Comparison of ENCODE assay signal across 19 mouse cellular contexts in genomic region chr2:140108945-140109344, GRCm38 (mm10). TPM values are rescaled to one million over a fixed set of nuclear protein-coding genes. Genes with fewer than 3 reads are reported as not detected.
"Had no signal": no experiment of that assay in that cellular context is flagged by ENCODE, and none has a peak within 500 bp of the region (broad histone marks: within the 10 kb centered on the region; RNA-seq: fewer than 3 reads in every experiment).

No protein-coding gene starts in this region.

- H3K9me3 ChIP-seq: lung, embryonic 15.5 days; midbrain, embryonic 13.5 days; midbrain, embryonic 15.5 days; neural tube, embryonic 12.5 days; stomach, embryonic 15.5 days had no signal

- DNase-seq: lung, adult 2 months; lung, postnatal 14 days; lung, postnatal 36 days; right cerebral cortex, postnatal 14 days; thymus, adult 2 months; thymus, postnatal 36 days had no signal

- H3K9ac ChIP-seq: lung, embryonic 15.5 days; midbrain, embryonic 13.5 days; midbrain, embryonic 15.5 days; neural tube, embryonic 12.5 days; stomach, embryonic 15.5 days had no signal

- H3K4me2 ChIP-seq: lung, embryonic 15.5 days; midbrain, embryonic 11.5 days; midbrain, embryonic 13.5 days; midbrain, embryonic 15.5 days; neural tube, embryonic 12.5 days; stomach, embryonic 15.5 days had no signal

- H3K4me3 ChIP-seq: lung, embryonic 15.5 days; midbrain, embryonic 13.5 days; midbrain, embryonic 15.5 days; neural tube, embryonic 12.5 days; stomach, embryonic 15.5 days had no signal

- H3K27ac ChIP-seq: lung, embryonic 15.5 days; macrophage; midbrain, embryonic 13.5 days; midbrain, embryonic 15.5 days; neural tube, embryonic 12.5 days; stomach, embryonic 15.5 days; stomach, postnatal 0 days had no signal

- H3K27me3 ChIP-seq: lung, embryonic 15.5 days; midbrain, embryonic 13.5 days; midbrain, embryonic 15.5 days; neural tube, embryonic 12.5 days; stomach, embryonic 15.5 days had no signal

- H3K36me3 ChIP-seq: lung, embryonic 15.5 days; midbrain, embryonic 13.5 days; midbrain, embryonic 15.5 days; neural tube, embryonic 12.5 days; stomach, embryonic 15.5 days had no signal

- ATAC-seq: lung, postnatal 0 days; midbrain, embryonic 13.5 days; midbrain, embryonic 15.5 days had no signal

- H3K4me1 ChIP-seq: lung, embryonic 15.5 days; midbrain, embryonic 13.5 days; midbrain, embryonic 15.5 days; neural tube, embryonic 12.5 days; stomach, embryonic 15.5 days had no signal

RNA-seq across cellular contexts. Expression of gene Gm17374, which starts 42.9 kb away (rescaled TPM):
- polyA plus RNA-seq: lung, adult 2 months; lung, embryonic 15.5 days; lung, postnatal 0 days; macrophage; midbrain, embryonic 11.5 days; midbrain, embryonic 13.5 days; midbrain, embryonic 15.5 days; midbrain, postnatal 0 days; neural tube, embryonic 12.5 days; neural tube, embryonic 14.5 days; spleen, adult 2 months; stomach, embryonic 15.5 days; stomach, postnatal 0 days; testis, adult 2 months; thymus, adult 2 months had no signal
